In the genomic region with DNA sequence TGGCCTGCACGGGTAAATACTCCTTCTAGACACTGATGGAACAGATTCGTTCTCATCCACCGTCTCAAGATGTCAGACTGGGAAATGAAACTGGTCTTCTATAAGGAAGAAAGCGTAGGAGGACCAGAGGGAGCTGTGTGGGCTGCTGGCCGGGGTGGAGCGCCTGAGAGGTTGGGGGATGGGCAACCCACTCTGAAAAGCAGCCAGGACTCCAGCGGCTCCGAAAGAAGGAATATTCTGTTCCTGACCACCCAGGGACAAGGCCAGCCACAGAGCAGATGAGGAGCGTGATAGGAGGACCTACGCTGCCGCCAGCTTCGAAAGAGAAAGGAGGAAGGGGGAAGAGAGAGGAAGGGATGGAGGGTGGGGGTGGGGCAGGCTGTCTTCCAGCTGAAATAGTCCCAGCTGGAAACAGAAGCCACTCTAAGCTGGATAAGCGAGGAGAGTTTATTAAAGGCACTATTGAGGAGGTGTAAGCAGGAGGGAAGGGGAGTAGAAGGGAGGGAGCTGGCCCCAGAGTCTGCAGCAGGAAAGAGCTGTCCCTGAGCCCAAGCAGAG, we compare ENCODE assay signal across 9 mouse cellular contexts. TPM values are rescaled to one million over a fixed set of nuclear protein-coding genes. Genes with fewer than 3 reads are reported as not detected.
DNase-seq lines count a peak whose midpoint lies in the region; ATAC-seq and TF ChIP-seq lines count a peak whose summit lies in the region.
"Had no signal": no experiment of that assay in that cellular context is flagged by ENCODE, and none has a peak within 500 bp of the region (broad histone marks: within the 10 kb centered on the region; RNA-seq: fewer than 3 reads in every experiment).

No protein-coding gene starts in this region.

- peaks cover 23% of the 10 kb centered on the region for H3K4me1 ChIP-seq in E14TG2a.4 (replicated peaks; ENCODE audit: low read depth, low read length)
- 0 out of 2 replicates have a peak, but pooled peaks cover 7% of the 10 kb centered on the region for H3K4me1 ChIP-seq in liver, embryonic 15.5 days (replicated peaks)
- H3K4me1 ChIP-seq in neural tube, embryonic 12.5 days: peaks cover 24% of the 10 kb centered on the region

- 1% methylated on average over 13 of the region's 13 CpGs for WGBS in liver, embryonic 15.5 days (ENCODE audit: insufficient replicate concordance)
- WGBS in neural tube, embryonic 12.5 days: under 1% methylated on average over 13 of the region's 13 CpGs

- TF ChIP-seq CTCF in E14TG2a.4 (conservative IDR thresholded peaks at IDR 0.05; ENCODE audit: low read length): no peak

- ATAC-seq in liver, embryonic 15.5 days (ENCODE audit: insufficient read depth): no peak
- peak; percentile 72 for ATAC-seq in neural tube, embryonic 12.5 days (ENCODE audit: low FRiP score, low read depth)

- H3K9me3 ChIP-seq in E14TG2a.4 (ENCODE audit: low read length): no peaks in the 10 kb centered on the region
- no peaks in the 10 kb centered on the region for H3K9me3 ChIP-seq in liver, embryonic 15.5 days (replicated peaks)
- no peaks in the 10 kb centered on the region for H3K9me3 ChIP-seq in neural tube, embryonic 12.5 days

- no peaks in the 10 kb centered on the region for H3K36me3 ChIP-seq in E14TG2a.4 (ENCODE audit: insufficient read depth, low read length)
- no peaks in the 10 kb centered on the region for H3K36me3 ChIP-seq in liver, embryonic 15.5 days (replicated peaks)
- H3K36me3 ChIP-seq in neural tube, embryonic 12.5 days: no peaks in the 10 kb centered on the region

- intact Hi-C loops in heart, postnatal 14 days (cut with DNase I): loop anchor here (1.0 kb wide), 1 partner anchor 17 kb away; no protein-coding TSS in a partner anchor

- H3K27me3 ChIP-seq in E14TG2a.4 (ENCODE audit: insufficient read depth, low read length): peaks cover 31% of the 10 kb centered on the region
- no peaks in the 10 kb centered on the region for H3K27me3 ChIP-seq in liver, embryonic 15.5 days
- no peaks in the 10 kb centered on the region for H3K27me3 ChIP-seq in neural tube, embryonic 12.5 days (replicated peaks)

- H3K4me2 ChIP-seq in liver, embryonic 15.5 days: peak overlapping the region; percentile 43
- H3K4me2 ChIP-seq in neural tube, embryonic 12.5 days (replicated peaks): peak overlapping the region; percentile 59

- H3K27ac ChIP-seq in liver, embryonic 15.5 days (replicated peaks): 0 out of 2 replicates have a peak overlapping the region, but pooled peaks have one; percentile 41
- H3K27ac ChIP-seq in neural tube, embryonic 12.5 days: peak overlapping the region; percentile 33

- H3K9ac ChIP-seq in liver, embryonic 15.5 days: no peak overlapping the region
- H3K9ac ChIP-seq in neural tube, embryonic 12.5 days: peak overlapping the region; percentile 18; the same call in 1 of the 2 replicates

- H3K4me3 ChIP-seq in E14TG2a.4 (replicated peaks; ENCODE audit: low read length): peak overlapping the region; percentile 45
- H3K4me3 ChIP-seq in liver, embryonic 15.5 days (replicated peaks): peak overlapping the region; percentile 30
- H3K4me3 ChIP-seq in neural tube, embryonic 12.5 days: peak overlapping the region; percentile 17; the same call in 1 of the 2 replicates

- DNase-seq in cerebellum, adult 8-10 months: peak; percentile 21
- peak; percentile 73 for DNase-seq in forelimb bud, embryonic 11.5 days (ENCODE audit: low read depth, low spot score)
- peak; percentile 71 to 78 for DNase-seq in heart, postnatal 14 days
- DNase-seq in layer of hippocampus, adult 11-12 months (ENCODE audit: low spot score): peak; percentile 84
- peak; percentile 15 for DNase-seq in urinary bladder, postnatal 10 days (ENCODE audit: low spot score)

RNA-seq across cellular contexts. Expression of gene Skor1, which starts 56.7 kb away (rescaled TPM):
- total RNA-seq in heart, postnatal 14 days (2021): not detected
- not detected in 2 replicates for polyA plus RNA-seq in liver, embryonic 15.5 days (2015; fragmentation: Nextera tagmentation; extraction: Ambion mirVana)
- 39.1 and 47.0 TPM in 2 replicates for polyA plus RNA-seq in neural tube, embryonic 12.5 days (2016; fragmentation: Nextera tagmentation; extraction: Ambion mirVana)
- total RNA-seq: MEL had no signal

Comparison
In these comparisons a context has a peak if more than half of its experiments do, and no peak if none do; other contexts are left out.
1. DNase-seq: peak in every context shown above with its lines; median percentile 84 in layer of hippocampus, adult 11-12 months; 74 in heart, postnatal 14 days; 73 in forelimb bud, embryonic 11.5 days; 21 in cerebellum, adult 8-10 months; 15 in urinary bladder, postnatal 10 days.
2. RNA of gene Skor1, which starts 56.7 kb away (polyA plus RNA-seq): 39.1 to 47.0 TPM in neural tube, embryonic 12.5 days; not detected in liver, embryonic 15.5 days; every median in the first group is over 10 times any median in the second.
3. Peak in every context shown above with its lines, with median percentiles within 50 percentile points of each other: H3K4me3 ChIP-seq.